Mouse (Mus musculus) urinary bladder, postnatal 36 days (tissue): ENCODE data around the gene Nfib.

Experiments
- DNase-seq, 2 experiments: peaks; one replicate each; pipeline ENCODE4 v3.0.0; 2022; ENCODE audit warnings: low spot score in 2 of 2, mixed read lengths in 1 of 2

The Nfib gene

GRCm38 (mm10) chr4:82624285-82625045, 81.1 kb downstream of the Nfib start:
- DNase-seq = no peak

GRCm38 (mm10) chr4:82623835-82624234, 81.7 kb downstream of the Nfib start:
- no peak for DNase-seq

- DNase-seq = no peak
These were observed 82.4 kb downstream of the Nfib start for GRCm38 (mm10) chr4:82623081-82623538.

- DNase-seq = no peak
These were observed 83.2 kb downstream of the Nfib start for GRCm38 (mm10) chr4:82622321-82622836.

- no peak for DNase-seq
These were observed 86.0 kb downstream of the Nfib start for GRCm38 (mm10) chr4:82619539-82619941.

- no peak for DNase-seq
These were observed 86.5 kb downstream of the Nfib start for GRCm38 (mm10) chr4:82619003-82619402.

GRCm38 (mm10) chr4:82617257-82617656, 88.3 kb downstream of the Nfib start:
- no peak for DNase-seq

- DNase-seq = no peak
These were observed 89.8 kb downstream of the Nfib start for GRCm38 (mm10) chr4:82615712-82616111.

- no peak for DNase-seq
These were observed 91.1 kb downstream of the Nfib start for GRCm38 (mm10) chr4:82614466-82614805.

GRCm38 (mm10) chr4:82613606-82614465, 91.7 kb downstream of the Nfib start:
- DNase-seq = peak in 1 of 2 experiments; percentile 10

- DNase-seq = no peak
These were observed 95.9 kb downstream of the Nfib start for GRCm38 (mm10) chr4:82609676-82610075.

GRCm38 (mm10) chr4:82608768-82609610, 96.6 kb downstream of the Nfib start:
- no peak for DNase-seq

GRCm38 (mm10) chr4:82607266-82607665, 98.3 kb downstream of the Nfib start:
- DNase-seq = no peak

GRCm38 (mm10) chr4:82606351-82606750, 99.2 kb downstream of the Nfib start:
- no peak for DNase-seq

- DNase-seq = no peak
These were observed 100.3 kb downstream of the Nfib start for GRCm38 (mm10) chr4:82605034-82605784.

- DNase-seq = no peak
These were observed 101.0 kb downstream of the Nfib start for GRCm38 (mm10) chr4:82604501-82604900.

- DNase-seq = no peak
These were observed 104.9 kb downstream of the Nfib start for GRCm38 (mm10) chr4:82600636-82601035.

- no peak for DNase-seq
These were observed 107.1 kb downstream of the Nfib start for GRCm38 (mm10) chr4:82598436-82598835.

- no peak for DNase-seq
These were observed 111.6 kb downstream of the Nfib start for GRCm38 (mm10) chr4:82593681-82594666.
